Comparison of ENCODE assay signal across 9 mouse cellular contexts in genomic region chr2:71629301-71630142, GRCm38 (mm10).
DNase-seq lines count a peak whose midpoint lies in the region; ATAC-seq and TF ChIP-seq lines count a peak whose summit lies in the region.
"Had no signal": no experiment of that assay in that cellular context is flagged by ENCODE, and none has a peak within 500 bp of the region (broad histone marks: within the 10 kb centered on the region; RNA-seq: fewer than 3 reads in every experiment).

No protein-coding gene starts in this region.

- peak; percentile 43 for ATAC-seq in megakaryocyte, adult 5-6 weeks (ENCODE audit: poor library complexity, severe bottlenecking)
- no peak for ATAC-seq in activated CD4-positive, CD25-positive, alpha-beta regulatory T cell, adult 4 months
- ATAC-seq: Patski had no signal

- H3K27ac ChIP-seq in layer of hippocampus, adult 2 months, result peak overlapping the region; percentile 96

- DNase-seq in gastrocnemius, postnatal 14 days, result peak; percentile 45
- DNase-seq in gastrocnemius, postnatal 36 days, result no peak
- DNase-seq in ZHBTc4 (ENCODE audit: low read depth, low spot score), result peak; percentile 68
- peak; percentile 43 for DNase-seq in forelimb bud, embryonic 11.5 days (ENCODE audit: low read depth, low spot score)
- peak; percentile 37 to 51 for DNase-seq in layer of hippocampus, adult 2 months (ENCODE audit: low spot score in 2 of 2)
- peak; percentile 60 for DNase-seq in right cerebral cortex, postnatal 4 days

- no peak for TF ChIP-seq CTCF in layer of hippocampus, adult 2 months (conservative IDR thresholded peaks at IDR 0.05)

- H3K4me3 ChIP-seq in layer of hippocampus, adult 2 months, result peak overlapping the region; percentile 58

- intact Hi-C loops in gastrocnemius, postnatal 14 days (cut with DNase I; ENCODE audit: low total_unique reads), result no loop called here
- intact Hi-C loops in gastrocnemius, postnatal 36 days (cut with DNase I), result no loop called here

Comparison
In these comparisons a context has a peak if more than half of its experiments do, and no peak if none do; other contexts are left out.
1. DNase-seq: peak in gastrocnemius, postnatal 14 days (single experiment), ZHBTc4 (single experiment), forelimb bud, embryonic 11.5 days (single experiment), layer of hippocampus, adult 2 months (2 of 2) and right cerebral cortex, postnatal 4 days (single experiment); none in gastrocnemius, postnatal 36 days (0 of 2).